Mouse (Mus musculus) heart, adult 2 months (tissue): ENCODE results near the gene Tlk2.

Experiments used
- CTCF ChIP-seq: fragments of 200-600 bp; IDR thresholded peaks from 2 replicates; pipeline ENCODE4 v1.8.1; 2022; ENCODE audit warnings: antibody characterized with exemption, mild to moderate bottlenecking, moderate library complexity
- EP300 ChIP-seq: fragments of 200-500 bp; IDR thresholded peaks from 2 replicates; pipeline ENCODE4 v1.6.1; 2011; ENCODE audit warnings: low read depth, low read length, control low read depth; ENCODE audit not compliant: insufficient read depth
- POLR2A ChIP-seq: fragments of 200-500 bp; IDR thresholded peaks from 2 replicates; pipeline ENCODE4 v1.6.1; 2011; ENCODE audit warnings: mild to moderate bottlenecking, low read depth, low read length, control low read depth; ENCODE audit not compliant: insufficient read depth

DNA sequence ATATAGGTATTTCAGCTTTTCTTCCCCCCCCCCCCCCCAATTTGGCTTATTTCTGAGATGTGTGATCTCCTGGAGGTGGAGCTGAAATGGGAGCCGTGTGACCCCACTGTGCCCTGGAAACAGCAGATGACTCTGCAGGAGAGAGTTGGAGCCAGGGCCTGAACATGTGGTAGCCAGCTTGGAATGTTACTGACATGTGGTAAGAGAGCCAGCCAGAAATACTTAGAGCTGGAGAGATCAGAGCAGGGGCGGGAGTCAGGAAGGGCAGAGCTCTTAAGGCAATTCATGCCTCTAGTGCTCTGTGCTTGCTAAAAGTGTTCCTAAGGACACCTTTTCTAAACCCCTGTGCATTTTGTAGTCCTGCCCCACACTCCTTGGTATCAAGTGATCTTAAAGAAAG is 103.9 kb downstream of the Tlk2 start:
- TF ChIP-seq CTCF (no peak), EP300 (peak; percentile 60; the same call in 1 of the 2 replicates), POLR2A (no peak)
